Mouse (Mus musculus): Measurements from ENCODE around the gene Asic2. TPM values are rescaled to one million over a fixed set of nuclear protein-coding genes. Genes with fewer than 3 reads are reported as not detected.

Asic2 gene
- total and polyA plus RNA-seq, 3 experiments = not detected

DNA sequence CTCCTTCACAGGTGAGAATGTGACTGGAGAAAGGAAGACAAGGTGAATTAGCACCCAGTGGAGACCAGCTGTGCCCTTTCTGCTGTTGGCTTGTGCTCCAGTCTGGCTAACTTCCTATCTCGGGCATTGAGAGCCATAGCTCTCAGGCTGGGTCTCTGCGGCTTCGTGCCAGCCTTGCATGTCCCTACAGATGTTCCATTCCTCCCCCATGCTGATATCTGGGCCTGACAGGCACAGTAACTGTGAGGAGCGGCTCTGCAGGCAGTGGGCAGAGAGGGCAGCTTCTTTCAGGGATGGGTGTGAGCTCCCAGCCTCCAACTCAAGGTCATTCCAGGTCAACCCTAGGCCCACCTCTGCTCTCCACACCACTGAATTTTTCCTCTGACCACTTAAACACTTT, 31.2 kb upstream of the Asic2 start:
- Histone ChIP-seq H3K9ac (ENCODE audit: control insufficient read depth, low read depth, low read length, poor library complexity, severe bottlenecking) (no peak overlapping the region), H3K4me3 (ENCODE audit: control insufficient read depth in 1 of 2, insufficient read depth in 1 of 2, low read depth in 2 of 2, low read length in 2 of 2) (no peak overlapping the region), H3K4me1 (ENCODE audit: control insufficient read depth in 1 of 2, insufficient read depth in 2 of 2, low read length in 2 of 2) (no peaks in the 10 kb centered on the region), H3K79me2 (ENCODE audit: control insufficient read depth, insufficient read depth, low read length, poor library complexity) (no peaks in the 10 kb centered on the region), H3K9me3 (replicated peaks; ENCODE audit: insufficient read depth, low read length) (no peaks in the 10 kb centered on the region), H3K27ac (ENCODE audit: control insufficient read depth, low read depth, low read length) (no peak overlapping the region), H3K27me3 (ENCODE audit: control insufficient read depth in 1 of 2, insufficient read depth in 2 of 2, low read length in 2 of 2) (no peaks in the 10 kb centered on the region), H3K36me3 (ENCODE audit: control insufficient read depth in 1 of 2, insufficient read depth in 2 of 2, low read length in 2 of 2) (no peaks in the 10 kb centered on the region)
- TF ChIP-seq MAX (IDR thresholded peaks at IDR 0.05; ENCODE audit: low read length) (no peak), MXI1 (IDR thresholded peaks at IDR 0.05; ENCODE audit: low read depth, low read length) (no peak), CTCF (IDR thresholded peaks at IDR 0.05 in 2 of 3, conservative IDR thresholded peaks at IDR 0.05 in 1 of 3; ENCODE audit: control insufficient read depth in 1 of 3, insufficient read depth in 1 of 3, low read depth in 2 of 3, low read length in 3 of 3, poor library complexity in 1 of 3, severe bottlenecking in 1 of 3) (no peak), RCOR1 (IDR thresholded peaks at IDR 0.05; ENCODE audit: low read depth, low read length) (no peak), ZC3H11A (IDR thresholded peaks at IDR 0.05; ENCODE audit: low read depth, low read length) (no peak), MYB (IDR thresholded peaks at IDR 0.05; ENCODE audit: low read depth, low read length) (no peak), UBTF (IDR thresholded peaks at IDR 0.05; ENCODE audit: borderline replicate concordance, insufficient read depth, low read depth, low read length) (no peak), POLR2A (IDR thresholded peaks at IDR 0.05; ENCODE audit: control insufficient read depth in 1 of 2, insufficient read depth in 1 of 2, low read depth in 1 of 2, low read length in 2 of 2, poor library complexity in 1 of 2) (no peak), E2F4 (IDR thresholded peaks at IDR 0.05; ENCODE audit: borderline replicate concordance, low read depth, low read length) (no peak), ELF1 (IDR thresholded peaks at IDR 0.05; ENCODE audit: low read depth, low read length) (no peak), CHD2 (IDR thresholded peaks at IDR 0.05; ENCODE audit: low read length) (no peak), MAZ (IDR thresholded peaks at IDR 0.05; ENCODE audit: low read depth, low read length) (no peak), GABPA (IDR thresholded peaks at IDR 0.05; ENCODE audit: low read depth, low read length) (no peak), ETS1 (IDR thresholded peaks at IDR 0.05; ENCODE audit: low read depth, low read length) (no peak), MEF2A (IDR thresholded peaks at IDR 0.05; ENCODE audit: extremely low read depth, insufficient replicate concordance, low read depth, low read length, poor library complexity, severe bottlenecking) (no peak)
- no peak for DNase-seq (ENCODE audit: low read depth, low spot score)

DNA sequence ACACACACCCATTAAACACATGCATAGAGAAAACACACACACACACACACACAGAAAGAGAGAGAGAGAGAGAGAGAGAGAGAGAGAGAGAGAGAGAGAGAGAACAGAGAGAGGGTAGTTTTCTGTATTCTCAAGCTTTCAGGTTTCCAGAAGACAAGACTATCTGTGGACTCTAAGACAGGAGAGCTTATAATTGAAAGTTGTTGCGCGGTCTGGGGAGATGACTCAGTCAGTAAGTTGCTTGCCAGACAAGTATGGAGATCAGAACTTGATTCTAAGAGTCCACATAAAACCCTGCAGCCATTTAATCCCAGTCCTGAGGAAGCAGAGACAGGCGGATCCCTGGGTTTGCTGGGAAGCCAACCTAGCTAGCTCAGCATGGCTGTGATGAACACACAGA, 30.4 kb upstream of the Asic2 start:
- Histone ChIP-seq H3K9me3 (replicated peaks; ENCODE audit: insufficient read depth, low read length) (no peaks in the 10 kb centered on the region), H3K79me2 (ENCODE audit: control insufficient read depth, insufficient read depth, low read length, poor library complexity) (no peaks in the 10 kb centered on the region), H3K4me1 (ENCODE audit: control insufficient read depth in 1 of 2, insufficient read depth in 2 of 2, low read length in 2 of 2) (no peaks in the 10 kb centered on the region), H3K27ac (ENCODE audit: control insufficient read depth, low read depth, low read length) (no peak overlapping the region), H3K27me3 (ENCODE audit: control insufficient read depth in 1 of 2, insufficient read depth in 2 of 2, low read length in 2 of 2) (no peaks in the 10 kb centered on the region), H3K4me3 (ENCODE audit: control insufficient read depth in 1 of 2, insufficient read depth in 1 of 2, low read depth in 2 of 2, low read length in 2 of 2) (no peak overlapping the region), H3K36me3 (ENCODE audit: control insufficient read depth in 1 of 2, insufficient read depth in 2 of 2, low read length in 2 of 2) (no peaks in the 10 kb centered on the region), H3K9ac (ENCODE audit: control insufficient read depth, low read depth, low read length, poor library complexity, severe bottlenecking) (no peak overlapping the region)
- TF ChIP-seq USF1 (IDR thresholded peaks at IDR 0.05; ENCODE audit: low read depth, low read length) (no peak), NELFE (IDR thresholded peaks at IDR 0.05; ENCODE audit: low read depth, low read length) (no peak), MYC (IDR thresholded peaks at IDR 0.05; ENCODE audit: low read depth, low read length) (no peak), MAFK (IDR thresholded peaks at IDR 0.05; ENCODE audit: borderline replicate concordance, low read depth, low read length) (no peak), TAL1 (IDR thresholded peaks at IDR 0.05; ENCODE audit: low read length) (no peak), GABPA (IDR thresholded peaks at IDR 0.05; ENCODE audit: low read depth, low read length) (no peak), E2F4 (IDR thresholded peaks at IDR 0.05; ENCODE audit: borderline replicate concordance, low read depth, low read length) (no peak), JUND (IDR thresholded peaks at IDR 0.05; ENCODE audit: low read depth, low read length) (no peak)
- no peak for DNase-seq (ENCODE audit: low read depth, low spot score)
